Mouse (Mus musculus): ENCODE data around the gene Myo1h. TPM values are rescaled to one million over a fixed set of nuclear protein-coding genes. Genes with fewer than 3 reads are reported as not detected.

Gene Myo1h
- polyA plus RNA-seq (2014; fragmentation: Nextera tagmentation; extraction: Ambion mirVana), result 0.34 and 0.74 TPM in 2 replicates

GRCm38 (mm10) chr5:114288874-114289273 is at the start of gene Myo1h:
TSS of gene Myo1h (plus strand) at chr5:114289166.
- Histone ChIP-seq H3K4me2 (ENCODE audit: low read length) (no peak within 1 kb of the TSS), H3K27me3 (ENCODE audit: control insufficient read depth, insufficient read depth, low read length) (peaks cover 9% of the 10 kb centered on the region), H3K9me3 (ENCODE audit: control insufficient read depth, low read length) (no peaks in the 10 kb centered on the region), H3K4me3 (replicated peaks; ENCODE audit: low read depth, low read length) (no peak within 1 kb of the TSS), H3K9ac (replicated peaks; ENCODE audit: low read length) (no peak within 1 kb of the TSS), H3K36me3 (ENCODE audit: control insufficient read depth, insufficient read depth, low read length) (no peaks in the 10 kb centered on the region), H3K4me1 (ENCODE audit: control insufficient read depth, insufficient read depth, low read length) (peaks cover 17% of the 10 kb centered on the region; the same call in 1 of the 2 replicates), H3K27ac (replicated peaks; ENCODE audit: low read depth, low read length) (no peak within 1 kb of the TSS; the same call in 1 of the 2 replicates)
- DNase-seq (no peak), ATAC-seq (ENCODE audit: low FRiP score, low TSS enrichment) (no peak)
- 60% methylated on average over 13 of the region's 13 CpGs for WGBS

DNA sequence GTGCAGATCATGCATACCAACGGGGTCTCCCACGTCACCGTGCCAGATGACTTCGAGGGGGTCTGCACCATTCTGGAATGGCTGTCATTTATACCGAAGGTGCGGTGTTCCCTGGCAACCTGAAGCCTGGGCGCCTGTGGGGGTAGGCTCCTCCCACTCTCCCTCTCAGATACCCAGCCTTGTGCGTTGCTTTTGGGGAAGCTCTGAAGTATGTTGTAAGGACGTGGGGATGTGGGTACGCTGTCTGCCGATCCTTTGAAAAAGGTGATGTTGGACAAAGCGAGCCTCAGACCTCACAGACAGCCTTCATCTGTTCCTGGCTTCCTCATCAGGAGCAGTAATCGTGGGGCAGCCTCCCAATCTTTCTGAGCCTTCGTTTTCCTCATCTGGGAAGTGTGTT is 49.2 kb upstream of the Myo1h start:
- Histone ChIP-seq H3K9me3 (ENCODE audit: control insufficient read depth, low read length) (no peaks in the 10 kb centered on the region), H3K27ac (replicated peaks; ENCODE audit: low read depth, low read length) (no peak overlapping the region), H3K9ac (replicated peaks; ENCODE audit: low read length) (no peak overlapping the region), H3K27me3 (ENCODE audit: control insufficient read depth, insufficient read depth, low read length) (no peaks in the 10 kb centered on the region), H3K4me2 (ENCODE audit: low read length) (no peak overlapping the region), H3K4me3 (replicated peaks; ENCODE audit: low read depth, low read length) (no peak overlapping the region), H3K36me3 (ENCODE audit: control insufficient read depth, insufficient read depth, low read length) (no peaks in the 10 kb centered on the region), H3K4me1 (ENCODE audit: control insufficient read depth, insufficient read depth, low read length) (no peaks in the 10 kb centered on the region)
- ATAC-seq (ENCODE audit: low FRiP score, low TSS enrichment) (no peak), DNase-seq (no peak)
- 46% methylated on average over 14 of the region's 14 CpGs for WGBS

DNA sequence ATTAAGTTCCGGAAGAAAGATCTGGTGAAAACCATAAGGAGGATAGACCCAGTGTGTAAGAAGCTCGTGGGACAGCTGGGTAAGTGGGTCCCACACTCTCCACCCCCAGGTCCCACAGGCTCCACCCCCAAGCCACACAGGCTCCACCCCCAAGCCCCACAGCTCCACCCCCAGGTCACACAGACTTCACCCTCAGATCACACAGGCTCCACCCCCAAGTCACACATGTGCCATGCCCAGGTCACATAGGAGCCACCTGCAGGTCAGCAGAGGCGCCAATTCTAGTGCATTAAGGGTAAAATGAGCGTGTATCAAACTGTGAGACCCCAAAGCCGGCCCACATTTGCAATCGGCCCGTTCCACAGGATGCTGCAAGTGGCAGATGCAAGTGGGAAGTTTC is 42.5 kb upstream of the Myo1h start:
- Histone ChIP-seq H3K4me3 (replicated peaks; ENCODE audit: low read depth, low read length) (no peak overlapping the region), H3K9ac (replicated peaks; ENCODE audit: low read length) (no peak overlapping the region), H3K9me3 (ENCODE audit: control insufficient read depth, low read length) (no peaks in the 10 kb centered on the region), H3K4me1 (ENCODE audit: control insufficient read depth, insufficient read depth, low read length) (peaks cover 8% of the 10 kb centered on the region), H3K4me2 (ENCODE audit: low read length) (no peak overlapping the region), H3K36me3 (ENCODE audit: control insufficient read depth, insufficient read depth, low read length) (no peaks in the 10 kb centered on the region), H3K27me3 (ENCODE audit: control insufficient read depth, insufficient read depth, low read length) (no peaks in the 10 kb centered on the region; the same call in 1 of the 2 replicates), H3K27ac (replicated peaks; ENCODE audit: low read depth, low read length) (no peak overlapping the region)
- DNase-seq, result no peak
- no peak for ATAC-seq (ENCODE audit: low FRiP score, low TSS enrichment)
- WGBS, result 85% methylated on average over 7 of the region's 7 CpGs

DNA sequence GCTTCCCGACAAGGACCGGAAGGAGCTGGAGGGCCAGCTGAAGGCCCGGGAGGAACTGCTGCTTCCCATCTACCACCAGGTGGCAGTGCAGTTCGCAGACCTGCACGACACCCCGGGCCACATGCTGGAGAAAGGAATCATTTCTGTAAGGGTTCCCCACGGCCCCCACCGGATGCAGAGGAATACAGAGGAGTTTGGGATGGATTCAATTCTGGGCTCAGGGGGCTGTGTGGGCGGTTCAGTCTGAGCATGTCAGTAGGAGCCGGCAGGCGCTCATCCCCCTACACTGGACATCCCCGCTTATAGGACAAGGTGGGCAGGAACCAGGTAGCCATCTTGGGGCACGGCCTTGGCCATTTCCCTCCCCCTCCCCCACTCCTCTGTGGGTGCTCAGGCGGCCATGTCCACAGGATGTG is 40.8 kb upstream of the Myo1h start:
- peak overlapping the region; percentile 42 for H3K4me2 ChIP-seq (ENCODE audit: low read length)
- no peaks in the 10 kb centered on the region; the same call in 1 of the 2 replicates for H3K27me3 ChIP-seq (ENCODE audit: control insufficient read depth, insufficient read depth, low read length)
- H3K4me3 ChIP-seq (replicated peaks; ENCODE audit: low read depth, low read length), result no peak overlapping the region
- no peaks in the 10 kb centered on the region for H3K36me3 ChIP-seq (ENCODE audit: control insufficient read depth, insufficient read depth, low read length)
- DNase-seq, result peak; percentile 93
- H3K9me3 ChIP-seq (ENCODE audit: control insufficient read depth, low read length), result no peaks in the 10 kb centered on the region
- peaks cover 8% of the 10 kb centered on the region for H3K4me1 ChIP-seq (ENCODE audit: control insufficient read depth, insufficient read depth, low read length)
- ATAC-seq (ENCODE audit: low FRiP score, low TSS enrichment), result peak; percentile 57; the same call in 1 of the 2 replicates
- peak overlapping the region; percentile 29; the same call in 1 of the 2 replicates for H3K9ac ChIP-seq (replicated peaks; ENCODE audit: low read length)
- no peak overlapping the region for H3K27ac ChIP-seq (replicated peaks; ENCODE audit: low read depth, low read length)
- WGBS, result 17% methylated on average over 14 of the region's 14 CpGs

DNA sequence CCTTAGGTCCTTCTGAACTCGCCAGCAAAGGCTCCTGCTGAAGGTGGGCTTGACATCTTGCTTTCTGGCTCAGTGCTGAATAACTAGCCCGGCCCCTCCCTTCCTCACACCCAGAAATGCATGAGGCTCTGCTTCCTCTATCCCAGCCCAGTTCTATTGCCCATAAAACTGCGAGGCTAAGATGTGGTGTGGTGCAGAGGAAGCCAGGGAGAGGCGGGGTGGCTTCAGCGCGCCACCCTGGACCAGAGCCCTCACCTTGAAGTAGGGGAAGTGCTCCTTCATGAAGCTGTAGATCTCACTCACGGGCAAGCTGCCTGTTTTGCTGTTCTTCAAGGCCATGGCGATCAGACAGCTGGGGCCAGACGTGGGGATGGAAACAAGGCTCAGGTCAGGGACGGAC is 29.5 kb upstream of the Myo1h start:
- no peak for ATAC-seq (ENCODE audit: low FRiP score, low TSS enrichment)
- Histone ChIP-seq H3K4me2 (ENCODE audit: low read length) (no peak overlapping the region), H3K4me1 (ENCODE audit: control insufficient read depth, insufficient read depth, low read length) (no peaks in the 10 kb centered on the region), H3K9ac (replicated peaks; ENCODE audit: low read length) (no peak overlapping the region), H3K4me3 (replicated peaks; ENCODE audit: low read depth, low read length) (no peak overlapping the region), H3K36me3 (ENCODE audit: control insufficient read depth, insufficient read depth, low read length) (no peaks in the 10 kb centered on the region), H3K27ac (replicated peaks; ENCODE audit: low read depth, low read length) (no peak overlapping the region), H3K27me3 (ENCODE audit: control insufficient read depth, insufficient read depth, low read length) (no peaks in the 10 kb centered on the region; the same call in 1 of the 2 replicates), H3K9me3 (ENCODE audit: control insufficient read depth, low read length) (no peaks in the 10 kb centered on the region)
- DNase-seq, result no peak
- 86% methylated on average over 10 of the region's 10 CpGs for WGBS

- no peak overlapping the region for H3K4me3 ChIP-seq (replicated peaks; ENCODE audit: low read depth, low read length)
- no peak for ATAC-seq (ENCODE audit: low FRiP score, low TSS enrichment)
Measured at GRCm38 (mm10) chr5:114261494-114261893, 27.5 kb upstream of the Myo1h start.

DNA sequence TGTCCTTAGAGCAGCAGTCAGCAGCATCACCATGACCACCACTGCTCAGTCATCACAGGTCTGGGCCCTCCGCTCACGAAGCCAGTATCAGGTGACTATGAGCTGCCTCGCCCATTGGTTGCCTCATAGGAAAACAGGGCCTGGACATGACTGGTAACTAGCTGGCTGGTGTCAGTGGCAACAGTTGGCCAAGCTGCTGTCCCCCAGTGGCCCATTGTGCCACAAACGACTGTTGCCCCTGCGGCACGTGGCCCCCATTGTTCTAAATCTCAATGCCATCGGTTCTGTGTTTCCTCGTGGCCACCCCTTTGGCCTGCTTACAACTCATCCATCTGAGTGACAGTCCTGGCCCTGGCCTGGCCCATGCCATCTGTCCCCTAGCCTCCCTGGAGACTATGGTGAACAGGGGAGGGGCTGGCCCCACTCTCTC is 24.9 kb upstream of the Myo1h start:
- H3K9ac ChIP-seq (replicated peaks; ENCODE audit: low read length), result no peak overlapping the region
- WGBS, result 42% methylated on average over 8 of the region's 8 CpGs
- H3K9me3 ChIP-seq (ENCODE audit: control insufficient read depth, low read length), result no peaks in the 10 kb centered on the region
- 0 out of 2 replicates have a peak, but pooled peaks cover 4% of the 10 kb centered on the region for H3K27me3 ChIP-seq (ENCODE audit: control insufficient read depth, insufficient read depth, low read length)
- no peak overlapping the region for H3K4me2 ChIP-seq (ENCODE audit: low read length)
- DNase-seq (peak; percentile 63), ATAC-seq (ENCODE audit: low FRiP score, low TSS enrichment) (peak; percentile 70; the same call in 1 of the 2 replicates)
- no peak overlapping the region for H3K4me3 ChIP-seq (replicated peaks; ENCODE audit: low read depth, low read length)
- H3K36me3 ChIP-seq (ENCODE audit: control insufficient read depth, insufficient read depth, low read length), result no peaks in the 10 kb centered on the region
- no peak overlapping the region for H3K27ac ChIP-seq (replicated peaks; ENCODE audit: low read depth, low read length)
- 0 out of 2 replicates have a peak, but pooled peaks cover 1% of the 10 kb centered on the region for H3K4me1 ChIP-seq (ENCODE audit: control insufficient read depth, insufficient read depth, low read length)

More at GRCm38 (mm10) chr5:114261494-114261893, 27.5 kb upstream of the Myo1h start:
- Histone ChIP-seq H3K9ac (replicated peaks; ENCODE audit: low read length) (no peak overlapping the region), H3K27me3 (ENCODE audit: control insufficient read depth, insufficient read depth, low read length) (no peaks in the 10 kb centered on the region; the same call in 1 of the 2 replicates), H3K4me2 (ENCODE audit: low read length) (no peak overlapping the region), H3K36me3 (ENCODE audit: control insufficient read depth, insufficient read depth, low read length) (no peaks in the 10 kb centered on the region), H3K27ac (replicated peaks; ENCODE audit: low read depth, low read length) (no peak overlapping the region), H3K9me3 (ENCODE audit: control insufficient read depth, low read length) (no peaks in the 10 kb centered on the region), H3K4me1 (ENCODE audit: control insufficient read depth, insufficient read depth, low read length) (no peaks in the 10 kb centered on the region)
- DNase-seq, result no peak

DNA sequence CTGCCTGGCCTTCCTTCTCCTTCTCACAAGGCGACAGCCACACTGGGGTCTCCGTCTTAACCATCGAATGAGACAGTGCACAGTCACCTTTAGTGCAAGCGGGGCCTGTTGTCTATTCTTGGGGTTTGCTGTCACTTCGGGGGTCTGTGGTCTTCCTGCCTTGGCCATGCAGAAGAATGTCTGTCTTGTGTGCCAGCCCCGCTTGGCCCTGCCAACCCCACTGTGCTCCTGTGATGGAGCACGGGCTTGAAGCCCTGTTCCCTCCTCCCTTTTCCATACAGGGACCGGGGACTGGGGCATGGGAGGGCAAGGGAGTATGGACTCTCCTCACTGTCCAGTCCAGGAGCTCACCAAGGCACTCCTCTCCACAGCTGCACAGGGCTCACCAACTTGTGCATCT is 24.2 kb upstream of the Myo1h start:
- WGBS, result 88% methylated on average over 8 of the region's 8 CpGs
- Histone ChIP-seq H3K36me3 (ENCODE audit: control insufficient read depth, insufficient read depth, low read length) (no peaks in the 10 kb centered on the region), H3K27me3 (ENCODE audit: control insufficient read depth, insufficient read depth, low read length) (peaks cover 7% of the 10 kb centered on the region; the same call in 1 of the 2 replicates), H3K9ac (replicated peaks; ENCODE audit: low read length) (no peak overlapping the region), H3K4me1 (ENCODE audit: control insufficient read depth, insufficient read depth, low read length) (peaks cover 6% of the 10 kb centered on the region; the same call in 1 of the 2 replicates), H3K27ac (replicated peaks; ENCODE audit: low read depth, low read length) (no peak overlapping the region), H3K4me3 (replicated peaks; ENCODE audit: low read depth, low read length) (no peak overlapping the region), H3K4me2 (ENCODE audit: low read length) (no peak overlapping the region), H3K9me3 (ENCODE audit: control insufficient read depth, low read length) (no peaks in the 10 kb centered on the region)
- DNase-seq (no peak), ATAC-seq (ENCODE audit: low FRiP score, low TSS enrichment) (no peak)

DNA sequence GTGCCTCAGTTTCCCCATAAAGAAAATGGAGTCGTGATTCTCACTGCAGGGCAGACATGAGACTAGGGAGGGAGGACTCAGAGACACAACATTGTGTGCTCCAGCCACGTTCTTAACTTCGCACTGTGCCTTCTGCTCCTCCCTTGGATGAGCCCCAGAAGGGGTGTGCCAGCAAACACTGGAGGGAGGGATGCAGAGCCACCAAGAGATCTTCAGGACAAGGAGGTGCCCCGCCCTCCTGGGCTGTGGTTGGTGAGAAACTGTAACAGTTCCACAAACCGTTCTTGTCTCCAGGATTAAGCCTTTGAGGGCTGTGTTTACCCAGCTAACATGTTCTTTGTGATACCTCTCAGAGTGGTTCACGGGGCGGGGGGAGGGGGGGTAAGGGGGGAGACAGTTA is 20.3 kb upstream of the Myo1h start:
- Histone ChIP-seq H3K27me3 (ENCODE audit: control insufficient read depth, insufficient read depth, low read length) (peaks cover 45% of the 10 kb centered on the region), H3K9me3 (ENCODE audit: control insufficient read depth, low read length) (no peaks in the 10 kb centered on the region), H3K4me1 (ENCODE audit: control insufficient read depth, insufficient read depth, low read length) (peaks cover 21% of the 10 kb centered on the region), H3K27ac (replicated peaks; ENCODE audit: low read depth, low read length) (no peak overlapping the region), H3K4me3 (replicated peaks; ENCODE audit: low read depth, low read length) (no peak overlapping the region), H3K4me2 (ENCODE audit: low read length) (no peak overlapping the region), H3K9ac (replicated peaks; ENCODE audit: low read length) (no peak overlapping the region), H3K36me3 (ENCODE audit: control insufficient read depth, insufficient read depth, low read length) (no peaks in the 10 kb centered on the region)
- WGBS, result 29% methylated on average over 7 of the region's 7 CpGs
- DNase-seq (peak; percentile 58), ATAC-seq (ENCODE audit: low FRiP score, low TSS enrichment) (no peak)
